Mouse (Mus musculus) ES-Bruce4 (cell line): ENCODE measurements at regions not wholly inside any gene's neighbourhood (a gene's known extent, or its start where the extent isn't known, plus 50 kb on each side); places are given as distances from the start of the nearest gene placed in this dataset.

Source experiments
- CTCF ChIP-seq: IDR thresholded peaks from one replicate; pipeline ENCODE4 v1.8.1; 2011; ENCODE audit warnings: low read depth, low read length
- EP300 ChIP-seq: IDR thresholded peaks from 2 replicates; pipeline ENCODE4 v1.6.1; 2011; ENCODE audit warnings: low read depth, low read length; ENCODE audit not compliant: insufficient read depth
- POLR2A ChIP-seq: IDR thresholded peaks from one replicate; pipeline ENCODE4 v1.8.1; 2011; ENCODE audit warnings: low read length; ENCODE audit not compliant: insufficient read depth

- TF ChIP-seq CTCF (no peak), POLR2A (no peak), EP300 (no peak)
Measured at GRCm38 (mm10) chr11:45311934-45312333, 539.9 kb upstream of the Clint1 start.
